Mouse (Mus musculus) brain, embryonic 14.5 days (tissue): ENCODE results near the gene Unc119.

Source experiments
- CTCF ChIP-seq: fragments of 200-500 bp; IDR thresholded peaks from 2 replicates; pipeline ENCODE4 v1.5.1; 2012; ENCODE audit warnings: inconsistent platforms, mild to moderate bottlenecking, moderate library complexity, borderline replicate concordance; ENCODE audit not compliant: insufficient read depth, insufficient read length; ENCODE audit errors: extremely low read depth
- POLR2A ChIP-seq: fragments of 200-500 bp; IDR thresholded peaks from 2 replicates; pipeline ENCODE4 v1.6.1; 2012; ENCODE audit warnings: mild to moderate bottlenecking, inconsistent platforms, borderline replicate concordance; ENCODE audit not compliant: poor library complexity, insufficient read depth, insufficient read length, severe bottlenecking; ENCODE audit errors: extremely low read depth

GRCm38 (mm10) chr11:78372610-78373009, 29.3 kb downstream of the Unc119 start:
- no peak for TF ChIP-seq CTCF
- no peak for TF ChIP-seq POLR2A
